Mouse (Mus musculus) intestine, embryonic 15.5 days (tissue): ENCODE measurements at regions not wholly inside any gene's neighbourhood (a gene's known extent, or its start where the extent isn't known, plus 50 kb on each side); places are given as distances from the start of the nearest gene placed in this dataset.

Source experiments
- ATAC-seq: fragments of 200-750 bp; cut with Nextera tagmentation; 2 replicates; pipeline ENCODE4 v1.8.0; 2017; ENCODE audit warnings: moderate TSS enrichment, moderate library complexity
- H3K27ac ChIP-seq: fragments of 300-500 bp; sonication (generic); 2 replicates; pipeline ENCODE4 v1.5.1; 2015; ENCODE audit warnings: mild to moderate bottlenecking, inconsistent platforms
- H3K27me3 ChIP-seq: fragments of 300-500 bp; sonication (generic); replicated peaks from 2 replicates; pipeline ENCODE4 v1.6.1; 2015; ENCODE audit warnings: inconsistent platforms
- H3K36me3 ChIP-seq: fragments of 300-500 bp; sonication (generic); 2 replicates; pipeline ENCODE4 v1.6.1; 2015; ENCODE audit warnings: inconsistent platforms
- H3K4me1 ChIP-seq: fragments of 300-500 bp; sonication (generic); replicated peaks from 2 replicates; pipeline ENCODE4 v1.6.1; 2015; ENCODE audit warnings: inconsistent platforms
- H3K4me2 ChIP-seq: fragments of 300-500 bp; sonication (generic); replicated peaks from 2 replicates; pipeline ENCODE4 v1.6.1; 2015; ENCODE audit warnings: mild to moderate bottlenecking, inconsistent platforms
- H3K4me3 ChIP-seq: fragments of 300-500 bp; sonication (generic); replicated peaks from 2 replicates; pipeline ENCODE4 v1.5.1; 2015; ENCODE audit warnings: inconsistent platforms
- H3K9ac ChIP-seq: fragments of 300-500 bp; sonication (generic); 2 replicates; pipeline ENCODE4 v1.6.1; 2015; ENCODE audit warnings: inconsistent platforms
- H3K9me3 ChIP-seq: fragments of 300-500 bp; sonication (generic); 2 replicates; pipeline ENCODE4 v1.6.1; 2016; ENCODE audit warnings: inconsistent platforms
- WGBS: fragments of 180-500 bp; shearing (Covaris S2); methylation state at CpG from one replicate; pipeline ENCODE4 v1.1.7; 2015; 5-methylcytosine and 5-hydroxymethylcytosine counted together

DNA sequence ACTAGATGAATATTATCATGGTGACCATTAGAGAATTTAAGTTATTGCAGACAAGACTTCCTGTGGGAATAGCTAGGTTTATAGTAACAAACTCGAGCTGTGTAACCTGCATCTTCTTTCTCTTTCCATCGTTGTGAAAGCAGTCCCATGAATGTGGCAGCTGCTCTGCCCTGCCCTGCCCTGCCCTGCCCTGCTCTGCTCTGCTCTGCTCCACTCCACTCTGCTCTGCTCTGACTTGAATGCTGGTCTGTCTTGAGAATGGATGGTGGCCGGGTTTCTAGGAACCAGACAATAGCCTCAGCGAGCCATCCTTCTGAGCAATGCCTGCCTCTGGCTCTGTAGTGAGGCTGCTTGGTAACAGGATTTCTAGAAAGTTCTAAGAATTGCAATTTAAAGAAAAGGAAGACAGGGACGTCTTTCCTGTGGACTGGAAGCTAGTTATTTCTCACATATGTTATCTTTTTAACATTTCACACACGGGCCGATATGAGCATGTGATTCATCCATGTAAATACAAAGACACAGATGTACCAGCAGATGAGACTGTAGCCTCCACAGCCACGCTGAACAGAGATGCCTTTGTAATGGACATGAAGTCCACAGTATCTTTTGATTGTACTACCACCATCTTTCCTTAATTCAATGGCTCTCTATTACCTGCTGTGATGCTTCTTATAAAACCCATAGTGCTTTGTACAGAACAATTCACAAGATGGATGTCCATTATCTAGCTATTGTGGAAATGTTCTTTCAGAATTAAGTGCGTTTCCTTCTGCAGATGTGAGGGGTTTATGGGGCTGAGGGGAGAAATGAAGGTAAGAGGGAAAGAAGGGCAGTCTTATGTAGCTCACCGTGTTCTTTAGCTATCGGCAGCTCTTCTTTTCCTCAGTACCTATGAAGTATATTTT lies 295.4 kb downstream of the Arl4a start:
- H3K4me1 ChIP-seq = no peaks in the 10 kb centered on the region
- no peak overlapping the region for H3K4me3 ChIP-seq
- no peak for ATAC-seq
- WGBS = 62% methylated on average over 11 of the region's 11 CpGs
- no peak overlapping the region for H3K4me2 ChIP-seq
- no peak overlapping the region for H3K9ac ChIP-seq
- no peak overlapping the region for H3K27ac ChIP-seq
- no peaks in the 10 kb centered on the region for H3K9me3 ChIP-seq
- H3K27me3 ChIP-seq = no peaks in the 10 kb centered on the region
- H3K36me3 ChIP-seq = no peaks in the 10 kb centered on the region

DNA sequence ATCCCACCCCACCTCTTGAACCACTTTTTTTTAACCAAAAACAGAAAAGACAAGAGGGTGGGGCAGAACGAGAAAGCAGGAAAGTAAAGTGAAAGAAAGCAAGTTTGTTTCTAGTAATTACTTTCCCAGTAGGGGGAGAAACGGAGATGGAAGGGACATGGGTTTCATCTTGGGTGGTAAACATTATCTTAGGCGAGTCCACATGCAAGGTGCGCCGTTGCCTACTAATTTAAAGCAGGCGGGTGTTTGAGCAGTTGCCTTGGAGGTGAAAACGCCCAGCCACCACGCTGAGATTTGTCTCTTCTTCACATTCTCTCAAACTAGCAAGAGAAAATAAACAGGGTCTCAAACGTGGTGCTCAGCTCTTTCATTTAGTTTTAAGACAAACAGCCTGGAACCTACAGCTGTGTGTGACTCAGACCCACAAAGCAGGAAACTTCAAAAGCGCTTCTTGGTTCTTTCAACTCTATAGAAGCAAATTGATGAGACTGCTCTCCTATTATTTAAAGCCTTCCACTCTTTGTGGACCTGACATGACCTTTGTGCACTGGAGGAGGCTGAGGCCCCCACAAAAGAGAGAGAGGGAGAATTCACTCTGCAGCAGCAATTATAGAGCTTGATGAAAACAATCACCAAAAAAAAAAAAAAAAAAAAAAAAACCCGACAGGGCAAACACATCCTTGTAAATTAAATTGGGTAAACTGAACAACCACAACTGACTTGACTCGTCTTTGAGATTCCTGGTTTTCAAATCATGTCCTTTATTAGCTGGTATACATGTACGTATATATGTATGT lies 296.6 kb downstream of the Arl4a start:
- Histone ChIP-seq H3K9me3 (no peaks in the 10 kb centered on the region), H3K4me2 (no peak overlapping the region; the same call in 1 of the 2 replicates), H3K27ac (no peak overlapping the region), H3K27me3 (no peaks in the 10 kb centered on the region), H3K4me1 (no peaks in the 10 kb centered on the region), H3K4me3 (no peak overlapping the region), H3K9ac (no peak overlapping the region), H3K36me3 (no peaks in the 10 kb centered on the region)
- WGBS = 27% methylated on average over 13 of the region's 13 CpGs
- no peak for ATAC-seq

DNA sequence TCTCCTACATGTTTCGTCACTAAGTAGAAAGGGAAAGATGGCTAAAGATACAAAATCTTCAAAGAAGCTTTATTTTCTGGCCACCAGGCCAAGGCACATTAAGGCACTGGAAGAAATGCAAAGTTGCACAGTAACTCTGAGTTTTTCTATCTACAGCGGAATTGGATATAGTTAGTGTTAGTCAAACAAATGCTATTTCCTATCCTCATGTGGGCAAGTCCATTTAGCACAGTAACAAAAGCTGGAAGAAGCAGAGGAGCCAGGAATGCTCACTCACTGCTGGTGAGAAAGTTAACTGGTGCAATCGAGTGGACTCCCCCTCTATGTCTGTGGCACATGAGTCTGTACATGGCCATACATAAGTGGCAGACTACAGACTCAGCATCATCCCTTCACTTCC lies 300.9 kb downstream of the Arl4a start:
- Histone ChIP-seq H3K9me3 (no peaks in the 10 kb centered on the region), H3K9ac (no peak overlapping the region), H3K27me3 (no peaks in the 10 kb centered on the region), H3K36me3 (no peaks in the 10 kb centered on the region), H3K4me3 (no peak overlapping the region), H3K4me1 (no peaks in the 10 kb centered on the region), H3K27ac (no peak overlapping the region), H3K4me2 (no peak overlapping the region)
- ATAC-seq = no peak
- 89% methylated on average over 3 of the region's 3 CpGs for whole genome bisulfite sequencing

DNA sequence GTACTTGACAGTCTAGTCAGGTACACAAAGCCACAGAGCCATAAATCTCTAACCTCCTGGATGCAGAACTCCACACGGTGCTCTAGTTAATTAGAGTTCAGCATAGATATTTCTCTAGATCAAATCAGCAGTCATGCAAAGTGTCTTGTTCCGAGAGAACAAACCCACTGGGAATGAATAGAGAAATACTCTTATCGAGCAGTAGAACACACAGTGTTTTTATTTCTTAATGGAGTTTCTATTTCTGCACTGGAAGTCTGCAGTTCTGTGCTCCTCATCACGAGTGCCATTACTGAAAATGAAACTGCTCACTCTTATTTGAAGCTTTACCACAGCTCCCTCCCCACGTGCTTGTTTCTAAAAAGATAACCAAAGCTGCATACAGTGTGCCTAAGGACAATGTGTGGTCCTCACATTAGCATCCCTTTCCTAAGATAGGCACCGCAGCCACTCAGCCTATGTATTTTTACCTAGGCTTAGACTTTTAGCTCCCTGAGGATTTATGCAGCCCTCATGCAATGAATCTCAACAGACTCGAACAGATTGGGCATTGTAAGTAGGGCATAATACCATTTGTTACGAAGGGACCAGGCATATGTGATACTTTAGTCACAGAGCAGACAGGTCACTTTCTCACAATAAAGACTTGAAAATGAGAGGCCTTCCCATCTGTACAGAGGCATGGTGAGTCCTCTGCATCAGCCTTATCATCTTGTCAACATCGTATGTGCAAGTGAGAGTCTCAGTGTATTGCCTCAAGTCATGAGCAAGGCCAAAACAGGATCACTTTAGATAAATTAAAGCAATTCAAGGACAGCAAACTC lies 301.5 kb downstream of the Arl4a start:
- Histone ChIP-seq H3K4me2 (no peak overlapping the region), H3K27me3 (no peaks in the 10 kb centered on the region), H3K4me1 (no peaks in the 10 kb centered on the region), H3K27ac (no peak overlapping the region), H3K4me3 (no peak overlapping the region), H3K36me3 (no peaks in the 10 kb centered on the region), H3K9me3 (no peaks in the 10 kb centered on the region), H3K9ac (no peak overlapping the region)
- 65% methylated on average over 9 of the region's 9 CpGs for WGBS
- no peak for ATAC-seq

DNA sequence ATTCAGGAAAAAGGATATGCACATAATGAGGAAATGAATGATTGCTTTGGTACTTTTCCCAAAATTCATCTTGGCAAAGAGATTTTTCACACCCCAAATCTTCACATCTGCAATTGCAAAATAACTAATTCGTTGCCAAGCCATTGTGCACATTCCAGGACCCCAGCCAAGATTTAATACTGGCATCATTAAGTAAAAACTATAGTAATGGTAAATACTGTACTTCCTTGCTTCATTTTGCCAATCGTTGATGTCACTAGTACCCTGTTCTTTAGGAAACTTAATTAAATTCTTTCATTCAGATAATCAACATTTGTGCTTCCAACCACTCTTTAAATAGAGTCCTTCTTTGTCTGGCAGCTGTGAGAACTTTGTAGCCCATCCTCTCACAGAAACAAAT lies 303.6 kb downstream of the Arl4a start:
- Histone ChIP-seq H3K27ac (no peak overlapping the region), H3K36me3 (no peaks in the 10 kb centered on the region), H3K4me2 (no peak overlapping the region), H3K4me3 (no peak overlapping the region), H3K27me3 (no peaks in the 10 kb centered on the region), H3K4me1 (no peaks in the 10 kb centered on the region), H3K9me3 (no peaks in the 10 kb centered on the region), H3K9ac (no peak overlapping the region)
- no peak for ATAC-seq
- WGBS = 81% methylated on average over 2 of the region's 2 CpGs

DNA sequence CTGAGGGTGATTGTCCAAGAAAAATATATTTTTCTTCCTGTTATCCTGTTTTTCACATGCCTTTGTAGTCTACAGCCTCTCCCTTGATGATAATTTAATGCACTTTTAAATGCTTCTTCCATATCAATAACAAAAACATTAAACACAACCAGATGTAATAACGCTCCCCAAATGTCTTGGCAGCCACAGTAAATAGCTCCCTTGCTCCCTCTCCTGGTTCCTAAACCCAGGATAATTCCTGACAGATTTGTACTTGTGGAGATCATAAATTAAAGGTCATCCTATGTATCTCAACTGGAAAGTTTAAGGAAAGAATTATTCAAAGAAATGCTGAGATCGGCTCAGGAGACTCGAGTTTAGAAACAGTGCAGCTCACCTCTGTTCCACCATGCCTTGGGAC lies 306.6 kb downstream of the Arl4a start:
- WGBS = 60% methylated on average over 3 of the region's 3 CpGs
- ATAC-seq = no peak
- Histone ChIP-seq H3K4me2 (no peak overlapping the region), H3K27me3 (no peaks in the 10 kb centered on the region), H3K9me3 (no peaks in the 10 kb centered on the region), H3K27ac (no peak overlapping the region), H3K9ac (no peak overlapping the region), H3K4me3 (no peak overlapping the region), H3K36me3 (no peaks in the 10 kb centered on the region), H3K4me1 (no peaks in the 10 kb centered on the region)

DNA sequence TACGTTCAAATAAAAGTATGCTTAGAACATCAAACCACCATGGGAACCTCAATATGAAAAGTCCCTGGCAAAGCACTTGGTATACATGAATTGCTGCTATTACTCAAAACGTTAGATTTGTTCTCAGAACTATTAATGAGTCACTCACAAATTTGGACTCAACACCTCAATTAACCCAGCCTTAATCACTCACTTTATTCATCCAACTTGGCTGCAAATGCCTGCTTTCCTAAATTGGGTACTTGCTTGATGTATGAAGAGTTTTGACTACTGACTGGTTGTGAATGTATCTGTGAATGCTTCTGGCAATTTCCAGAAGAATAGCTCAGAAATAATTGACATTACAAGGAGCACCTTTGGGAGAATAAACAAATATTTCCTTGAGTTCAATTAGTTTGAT lies 308.6 kb downstream of the Arl4a start:
- no peak overlapping the region for H3K9ac ChIP-seq
- WGBS = 76% methylated on average over 2 of the region's 2 CpGs
- no peak overlapping the region for H3K27ac ChIP-seq
- no peaks in the 10 kb centered on the region for H3K9me3 ChIP-seq
- no peak for ATAC-seq
- H3K4me2 ChIP-seq = no peak overlapping the region
- H3K4me3 ChIP-seq = no peak overlapping the region
- no peaks in the 10 kb centered on the region for H3K27me3 ChIP-seq
- no peaks in the 10 kb centered on the region for H3K4me1 ChIP-seq
- H3K36me3 ChIP-seq = no peaks in the 10 kb centered on the region

DNA sequence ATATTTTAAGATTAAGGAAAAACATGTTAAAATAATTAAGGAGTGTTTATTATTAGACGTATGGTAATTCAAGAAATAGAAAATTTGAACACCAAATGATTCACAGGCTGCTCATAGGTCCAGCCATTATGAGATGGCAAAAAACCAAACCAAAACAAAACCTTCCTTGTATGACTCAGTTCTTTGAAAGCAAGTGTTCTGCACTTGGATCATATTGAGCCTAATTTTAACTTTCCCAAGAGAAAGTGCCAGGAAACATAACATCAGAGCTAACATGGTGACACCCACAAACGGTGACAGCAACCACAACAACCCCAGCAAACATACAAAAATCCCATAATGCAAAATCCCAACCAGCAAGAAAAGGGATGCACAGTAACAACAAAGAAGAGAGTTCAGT lies 313.7 kb downstream of the Arl4a start:
- Histone ChIP-seq H3K9me3 (no peaks in the 10 kb centered on the region), H3K4me3 (no peak overlapping the region), H3K27me3 (no peaks in the 10 kb centered on the region), H3K9ac (no peak overlapping the region), H3K36me3 (no peaks in the 10 kb centered on the region), H3K4me2 (no peak overlapping the region), H3K27ac (no peak overlapping the region), H3K4me1 (no peaks in the 10 kb centered on the region)
- no peak for ATAC-seq
- 88% methylated on average over 2 of the region's 2 CpGs for WGBS

DNA sequence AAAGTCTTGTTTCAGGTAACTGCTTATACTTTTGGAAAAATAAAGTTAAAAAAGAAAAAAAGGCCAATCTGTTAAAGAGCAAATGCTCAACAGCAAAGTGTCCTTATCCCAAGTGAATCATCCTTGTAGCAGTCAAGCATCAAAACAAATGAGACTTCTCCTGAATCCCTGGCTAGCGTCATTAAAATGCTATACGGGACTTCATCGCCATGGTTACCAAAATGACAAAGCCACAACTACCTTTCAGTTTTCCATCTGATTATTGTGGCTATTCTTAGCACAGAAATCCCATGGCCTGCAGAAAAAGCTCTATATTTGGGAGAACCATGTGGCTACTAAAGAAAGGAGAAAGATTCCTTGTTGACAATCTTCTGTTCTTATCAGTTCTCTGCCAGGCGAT lies 322.7 kb downstream of the Arl4a start:
- no peak for ATAC-seq
- H3K27me3 ChIP-seq = no peaks in the 10 kb centered on the region
- no peak overlapping the region for H3K27ac ChIP-seq
- no peak overlapping the region for H3K9ac ChIP-seq
- H3K4me2 ChIP-seq = no peak overlapping the region
- H3K4me1 ChIP-seq = no peaks in the 10 kb centered on the region
- H3K9me3 ChIP-seq = no peaks in the 10 kb centered on the region
- no peaks in the 10 kb centered on the region for H3K36me3 ChIP-seq
- no peak overlapping the region for H3K4me3 ChIP-seq
- 49% methylated on average over 4 of the region's 4 CpGs for WGBS

DNA sequence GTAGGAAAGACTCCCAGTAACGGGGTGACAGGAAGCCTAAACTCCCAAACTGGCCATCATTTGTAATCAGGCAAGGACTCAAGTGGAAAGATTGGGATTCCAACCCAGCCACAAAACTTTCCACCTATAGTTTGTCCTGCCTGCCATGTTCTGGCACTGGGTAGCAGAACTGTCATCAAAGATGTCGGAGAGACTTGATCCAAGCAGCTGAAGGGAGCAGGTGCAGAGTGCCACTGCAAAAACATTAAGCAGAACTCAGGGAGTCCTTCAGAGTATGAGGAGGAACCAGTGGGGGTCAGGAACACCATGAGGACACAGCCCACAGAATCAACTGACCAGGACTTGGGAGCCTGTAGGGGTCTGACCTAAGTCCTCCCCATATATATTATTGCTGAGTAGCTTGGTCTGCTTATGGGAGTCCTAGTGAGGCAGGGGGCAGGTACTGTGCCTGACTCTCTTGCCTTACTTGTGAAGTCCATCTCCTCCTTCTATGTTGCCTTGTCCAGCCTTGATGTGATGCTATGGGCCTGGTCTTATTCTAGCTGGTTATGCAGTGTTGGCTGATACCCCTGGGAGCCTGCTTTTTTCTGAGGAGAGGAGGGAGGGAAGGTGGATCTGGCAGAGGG lies 323.5 kb downstream of the Arl4a start:
- no peaks in the 10 kb centered on the region for H3K27me3 ChIP-seq
- H3K27ac ChIP-seq = no peak overlapping the region
- no peaks in the 10 kb centered on the region for H3K9me3 ChIP-seq
- no peaks in the 10 kb centered on the region for H3K36me3 ChIP-seq
- H3K4me1 ChIP-seq = no peaks in the 10 kb centered on the region
- WGBS = 91% methylated on average over 2 of the region's 2 CpGs
- H3K4me3 ChIP-seq = no peak overlapping the region
- H3K4me2 ChIP-seq = no peak overlapping the region
- H3K9ac ChIP-seq = no peak overlapping the region
- ATAC-seq = no peak

DNA sequence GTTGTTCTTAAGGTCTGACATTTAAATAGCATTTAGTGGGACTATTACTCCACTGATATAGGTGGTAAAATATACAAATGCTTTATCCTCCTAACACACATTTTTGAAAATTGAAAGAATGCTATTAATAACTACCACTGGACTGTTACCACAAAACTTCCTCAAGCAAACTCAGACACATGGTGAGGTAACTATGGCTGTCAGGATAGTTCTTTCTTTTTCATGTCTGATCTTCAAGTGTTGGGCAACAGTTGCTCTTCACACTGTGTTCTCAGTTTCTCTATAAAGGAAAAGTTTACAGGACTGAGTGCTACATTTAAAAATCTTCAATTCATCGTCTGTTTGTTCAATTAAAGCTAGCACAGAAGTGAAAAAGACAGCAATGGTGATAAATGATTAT lies 326.0 kb downstream of the Arl4a start:
- Histone ChIP-seq H3K27ac (no peak overlapping the region), H3K9me3 (no peaks in the 10 kb centered on the region), H3K4me1 (no peaks in the 10 kb centered on the region), H3K36me3 (no peaks in the 10 kb centered on the region), H3K27me3 (no peaks in the 10 kb centered on the region), H3K4me3 (no peak overlapping the region), H3K9ac (no peak overlapping the region), H3K4me2 (no peak overlapping the region)
- WGBS = 72% methylated on average over 1 of the region's 1 CpGs
- ATAC-seq = no peak

DNA sequence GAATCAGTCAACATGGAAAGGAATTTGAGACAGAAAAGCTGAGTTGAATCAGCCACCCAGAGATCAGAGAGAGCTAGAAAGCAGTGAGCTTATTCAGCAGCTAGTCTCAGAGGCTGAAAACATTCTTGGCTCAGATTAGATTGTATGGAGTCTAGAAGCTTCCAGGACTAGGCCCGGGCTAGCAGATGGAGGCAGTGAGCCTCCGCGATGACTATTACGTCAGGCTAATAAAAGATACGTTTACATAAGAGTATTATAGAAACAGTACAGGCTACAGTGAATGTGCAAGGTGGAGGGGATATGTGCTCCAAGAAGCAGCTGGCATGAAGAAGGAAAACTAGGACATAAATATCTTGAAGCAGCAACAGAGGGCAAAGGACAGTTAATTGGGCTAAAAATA lies 328.0 kb downstream of the Arl4a start:
- H3K27me3 ChIP-seq = no peaks in the 10 kb centered on the region
- H3K27ac ChIP-seq = no peak overlapping the region
- no peak overlapping the region for H3K4me3 ChIP-seq
- H3K36me3 ChIP-seq = no peaks in the 10 kb centered on the region
- H3K4me1 ChIP-seq = no peaks in the 10 kb centered on the region
- H3K4me2 ChIP-seq = no peak overlapping the region
- WGBS = 41% methylated on average over 5 of the region's 5 CpGs
- no peak overlapping the region for H3K9ac ChIP-seq
- H3K9me3 ChIP-seq = no peaks in the 10 kb centered on the region
- no peak for ATAC-seq
